Mouse (Mus musculus): ENCODE measurements around the gene Lamtor1.

DNA sequence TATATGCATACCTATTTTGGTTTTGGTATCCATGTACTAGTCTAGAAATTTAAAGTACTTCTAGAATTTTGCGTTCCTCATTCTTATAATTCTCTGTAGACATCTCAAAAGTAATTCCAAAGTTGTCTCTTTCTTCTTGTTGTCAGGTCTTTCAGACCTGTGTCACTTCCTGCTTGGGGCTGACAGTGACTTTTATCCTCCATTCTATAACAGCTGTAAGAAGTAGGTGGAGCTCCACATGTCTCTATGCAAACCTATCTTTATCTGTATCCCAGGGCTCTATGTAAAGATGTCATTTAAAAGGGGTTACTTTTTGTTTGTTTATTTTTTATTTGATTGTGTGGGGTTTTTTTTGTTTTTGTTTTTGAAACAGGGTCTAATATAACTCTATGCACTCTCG lies 57.9 kb downstream of the Lamtor1 start:
- TF ChIP-seq POLR2A (IDR thresholded peaks at IDR 0.05; ENCODE audit: borderline replicate concordance, extremely low read depth, insufficient read depth, insufficient read length, poor library complexity, severe bottlenecking) (no peak), CTCF (IDR thresholded peaks at IDR 0.05; ENCODE audit: borderline replicate concordance, extremely low read depth, insufficient read depth, insufficient read length) (no peak)
